Mouse (Mus musculus) cortical plate, adult 2 months (tissue): ENCODE results near the gene Sbsn. TPM values are rescaled to one million over a fixed set of nuclear protein-coding genes. Genes with fewer than 3 reads are reported as not detected.

Source experiments
- H3K27ac ChIP-seq: fragments of 200-500 bp; 2 replicates; pipeline ENCODE4 v1.5.1; 2012; ENCODE audit warnings: low read length, control low read depth, inconsistent platforms; ENCODE audit not compliant: insufficient read depth
- H3K4me1 ChIP-seq: fragments of 200-500 bp; 2 replicates; pipeline ENCODE4 v1.6.1; 2011; ENCODE audit warnings: low read length; ENCODE audit not compliant: control insufficient read depth, insufficient read depth
- H3K4me3 ChIP-seq: fragments of 200-500 bp; 2 replicates; pipeline ENCODE4 v1.5.1; 2011; ENCODE audit warnings: mild to moderate bottlenecking, low read length, control low read depth; ENCODE audit not compliant: insufficient read depth
- CTCF ChIP-seq: fragments of 200-500 bp; IDR thresholded peaks from 2 replicates; pipeline ENCODE4 v1.5.1; 2011; ENCODE audit warnings: mild to moderate bottlenecking, control low read depth, low read length; ENCODE audit not compliant: insufficient read depth; ENCODE audit errors: extremely low read depth
- POLR2A ChIP-seq: fragments of 200-500 bp; IDR thresholded peaks from 2 replicates; pipeline ENCODE4 v1.6.1; 2011; ENCODE audit warnings: mild to moderate bottlenecking, low read length, control low read depth; ENCODE audit not compliant: insufficient read depth; ENCODE audit errors: extremely low read depth
- polyA plus RNA-seq: library from polyadenylated mRNA; depleted of rRNA; stranded (reverse); fragments of >200 nt; gene quantifications from 2 replicates; pipeline ENCODE4 v1.2.3, GENCODE M21; 2012; rRNA removed

Sbsn gene
- polyA plus RNA-seq, 1 experiment: 8.4 TPM

- no peak for TF ChIP-seq POLR2A
- Histone ChIP-seq H3K27ac (no peak overlapping the region), H3K4me3 (no peak overlapping the region), H3K4me1 (peaks cover 3% of the 10 kb centered on the region; the same call in 1 of the 2 replicates)
Observed at GRCm38 (mm10) chr7:30800653-30801052, 49.4 kb downstream of the Sbsn start.

- Histone ChIP-seq H3K4me3 (no peak overlapping the region), H3K4me1 (no peaks in the 10 kb centered on the region), H3K27ac (no peak overlapping the region)
- TF ChIP-seq CTCF (no peak), POLR2A (no peak)
Observed at GRCm38 (mm10) chr7:30803256-30803655, 52.0 kb downstream of the Sbsn start.

DNA sequence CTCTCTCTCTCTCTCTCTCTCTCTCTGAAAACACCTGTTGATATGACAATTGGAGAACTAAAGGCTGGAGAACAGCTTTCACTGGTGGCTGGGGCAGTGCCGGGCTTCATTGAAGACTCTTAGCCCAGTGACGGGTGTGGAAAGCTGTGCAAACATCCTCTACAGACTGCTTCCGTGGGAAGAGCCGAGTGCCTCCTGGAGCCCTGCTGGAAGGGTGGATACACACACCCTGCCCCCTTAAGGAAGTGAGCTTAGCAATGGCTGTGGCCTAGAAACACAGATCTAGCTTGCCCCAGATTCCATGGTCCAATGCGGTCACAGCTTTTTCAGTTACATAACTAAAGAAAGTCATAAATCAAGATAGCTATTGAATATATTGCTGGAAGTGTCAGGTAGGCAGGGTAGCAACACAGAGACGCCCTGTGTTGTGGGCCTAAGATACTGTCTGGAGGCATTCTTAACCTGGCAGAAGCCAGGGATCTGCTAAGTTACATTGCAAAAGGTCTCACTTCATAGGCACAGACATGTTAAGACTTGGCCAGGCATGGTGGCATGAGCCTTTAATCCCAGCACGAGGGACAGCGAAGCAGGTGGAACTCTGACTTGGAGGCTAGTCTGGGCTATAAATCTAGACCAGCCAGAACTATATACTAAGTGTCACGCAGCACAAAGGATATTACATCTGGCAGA, 52.9 kb downstream of the Sbsn start:
- H3K4me1 ChIP-seq: no peaks in the 10 kb centered on the region
- H3K27ac ChIP-seq: no peak overlapping the region
- no peak for TF ChIP-seq POLR2A
- no peak for TF ChIP-seq CTCF
- no peak overlapping the region for H3K4me3 ChIP-seq

Other genes with a start within 250 kb of the Sbsn start
- 174 and 184 TPM in 2 replicates for gene Arhgap33, start 216.4 kb upstream of the Sbsn start, polyA plus RNA-seq
- gene Hspb6, start 199.3 kb upstream of the Sbsn start, polyA plus RNA-seq: 11.0 and 11.3 TPM in 2 replicates
- 4.7 and 6.2 TPM in 2 replicates for gene Proser3, start 199.2 kb upstream of the Sbsn start, polyA plus RNA-seq
- gene Lin37, start 191.6 kb upstream of the Sbsn start, polyA plus RNA-seq: 71.9 and 72.7 TPM in 2 replicates
- gene U2af1l4, start 188.2 kb upstream of the Sbsn start, polyA plus RNA-seq: 90.9 and 97.0 TPM in 2 replicates
- 4.7 and 5.5 TPM in 2 replicates for gene Gm49396, start 188.1 kb upstream of the Sbsn start, polyA plus RNA-seq
- 127 and 133 TPM in 2 replicates for gene Psenen, start 187.8 kb upstream of the Sbsn start, polyA plus RNA-seq
- 3.4 and 4.4 TPM in 2 replicates for gene Igflr1, start 186.0 kb upstream of the Sbsn start, polyA plus RNA-seq
- 40.0 and 45.3 TPM in 2 replicates for gene Kmt2b, start 162.7 kb upstream of the Sbsn start, polyA plus RNA-seq
- 0.08 TPM in 1 of 2 replicates, not detected in the other for gene Zbtb32, start 152.6 kb upstream of the Sbsn start, polyA plus RNA-seq
- gene Upk1a, start 138.6 kb upstream of the Sbsn start, polyA plus RNA-seq: 2.0 and 2.1 TPM in 2 replicates
- 1,068 and 1,150 TPM in 2 replicates for gene Cox6b1, start 125.3 kb upstream of the Sbsn start, polyA plus RNA-seq
- gene Etv2, start 115.6 kb upstream of the Sbsn start, polyA plus RNA-seq: not detected in 2 replicates
- 59.7 and 60.1 TPM in 2 replicates for gene Rbm42, start 101.2 kb upstream of the Sbsn start, polyA plus RNA-seq
- 7.6 and 9.4 TPM in 2 replicates for gene Haus5, start 86.5 kb upstream of the Sbsn start, polyA plus RNA-seq
- not detected in 2 replicates for gene Pmis2, start 79.9 kb upstream of the Sbsn start, polyA plus RNA-seq
- gene 2200002J24Rik, start 52.5 kb upstream of the Sbsn start, polyA plus RNA-seq: not detected in 2 replicates
- 0.73 and 1.0 TPM in 2 replicates for gene Atp4a, start 39.3 kb upstream of the Sbsn start, polyA plus RNA-seq
- gene Tmem147, start 21.9 kb upstream of the Sbsn start, polyA plus RNA-seq: 189 and 190 TPM in 2 replicates
- gene Gapdhs, start 7.8 kb upstream of the Sbsn start, polyA plus RNA-seq: not detected in 2 replicates
- gene Dmkn, start 12.3 kb downstream of the Sbsn start, polyA plus RNA-seq: 3.3 and 9.6 TPM in 2 replicates
- gene Krtdap, start 36.4 kb downstream of the Sbsn start, polyA plus RNA-seq: not detected in 2 replicates
- 0.09 and 0.38 TPM in 2 replicates for gene Ffar2, start 72.3 kb downstream of the Sbsn start, polyA plus RNA-seq
- 0.13 TPM in 1 of 2 replicates, not detected in the other for gene Ffar3, start 104.7 kb downstream of the Sbsn start, polyA plus RNA-seq
- 0.02 TPM in 1 of 2 replicates, not detected in the other for gene Ffar1, start 110.1 kb downstream of the Sbsn start, polyA plus RNA-seq
- gene Cd22, start 128.9 kb downstream of the Sbsn start, polyA plus RNA-seq: 0.15 and 0.83 TPM in 2 replicates
- 412 and 613 TPM in 2 replicates for gene Mag, start 163.4 kb downstream of the Sbsn start, polyA plus RNA-seq
- not detected in 2 replicates for gene Hamp2, start 173.2 kb downstream of the Sbsn start, polyA plus RNA-seq
- not detected in 2 replicates for gene Hamp, start 192.6 kb downstream of the Sbsn start, polyA plus RNA-seq
- 202 and 241 TPM in 2 replicates for gene Usf2, start 205.3 kb downstream of the Sbsn start, polyA plus RNA-seq
- gene Lsr, start 222.0 kb downstream of the Sbsn start, polyA plus RNA-seq: 10.2 and 11.3 TPM in 2 replicates
- 0.15 and 0.38 TPM in 2 replicates for gene Fam187b, start 222.3 kb downstream of the Sbsn start, polyA plus RNA-seq